Mouse (Mus musculus): ENCODE results near the gene Ankrd11.

The Ankrd11 gene

DNA sequence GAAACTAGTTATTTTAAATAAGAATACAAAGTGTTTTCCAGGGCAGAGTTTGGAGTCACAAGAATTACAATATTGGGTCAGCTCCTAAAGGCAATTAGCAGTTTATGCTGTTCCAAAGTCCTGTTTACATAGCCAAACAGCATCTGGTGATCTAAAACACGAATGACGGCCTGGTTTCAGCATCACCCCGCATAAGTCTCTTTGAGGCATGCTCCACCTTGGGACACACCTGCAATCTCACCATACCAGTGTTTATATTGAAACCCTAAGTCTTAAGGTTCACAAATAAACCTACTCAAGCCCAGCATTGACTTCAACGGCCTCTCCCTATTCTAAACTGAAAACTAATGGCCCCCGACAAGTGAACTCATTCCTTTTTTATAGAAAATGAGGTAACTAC lies 81.8 kb downstream of the Ankrd11 start:
- DNase-seq = no peak

- no peak for DNase-seq
Measured at GRCm38 (mm10) chr8:122955997-122956396, 86.1 kb downstream of the Ankrd11 start.

DNA sequence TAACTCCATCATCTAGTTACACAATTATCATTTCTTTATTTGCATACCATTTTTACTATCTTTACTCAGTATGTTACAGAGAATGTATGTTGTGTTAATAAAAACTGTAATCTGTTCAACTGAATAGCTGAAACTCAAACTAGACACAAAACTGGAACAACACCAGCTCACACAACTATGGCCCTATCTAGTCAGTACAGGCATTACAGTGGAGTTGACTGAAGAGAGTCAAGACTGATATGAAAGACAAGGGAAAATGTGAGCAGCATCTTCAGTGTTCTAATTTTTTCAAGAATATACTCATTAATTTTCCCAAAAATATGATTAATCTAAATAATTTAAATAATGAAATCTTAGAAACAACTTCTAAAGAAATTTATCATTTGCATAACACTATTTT lies 86.9 kb downstream of the Ankrd11 start:
- DNase-seq = no peak

DNA sequence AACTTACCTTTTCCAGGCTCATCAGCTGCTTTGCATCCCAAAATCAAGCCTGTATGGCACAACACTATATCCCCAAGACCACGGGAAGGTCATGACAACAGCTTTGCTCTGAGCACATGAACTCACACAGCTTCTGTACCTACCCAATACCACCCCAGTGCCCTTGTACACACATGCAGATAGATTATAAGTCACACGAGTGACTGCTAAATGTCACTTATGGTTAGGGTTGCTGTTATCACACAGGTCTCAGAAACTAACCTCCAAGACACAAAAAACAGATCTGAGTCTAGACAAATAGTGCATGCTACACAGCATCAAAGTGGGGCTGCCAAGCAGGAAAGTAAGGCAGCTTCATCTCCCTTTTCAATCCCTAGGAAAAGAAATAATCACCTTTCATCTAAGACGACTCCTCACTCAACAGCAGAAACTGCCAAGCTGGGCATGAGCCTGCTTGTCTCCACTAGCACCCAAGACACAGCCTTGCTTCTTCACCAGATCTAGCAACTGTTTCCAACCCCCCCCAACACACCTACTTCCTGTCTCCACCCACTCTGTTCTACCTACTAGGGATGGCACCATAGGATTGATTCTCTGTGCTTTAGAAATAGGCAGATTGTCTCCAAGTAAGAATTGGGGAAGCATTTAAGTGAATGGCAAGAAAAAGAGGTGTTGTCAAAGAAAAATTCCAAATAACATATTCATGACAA lies 87.8 kb downstream of the Ankrd11 start:
- DNase-seq = peak; percentile 57

GRCm38 (mm10) chr8:122953028-122953427 lies 89.0 kb downstream of the Ankrd11 start:
- peak; percentile 32 for DNase-seq

GRCm38 (mm10) chr8:122951456-122951855 lies 90.6 kb downstream of the Ankrd11 start:
- peak; percentile 63 for DNase-seq

- no peak for DNase-seq
Measured at GRCm38 (mm10) chr8:122949701-122950100, 92.4 kb downstream of the Ankrd11 start.

- DNase-seq = no peak
Measured at GRCm38 (mm10) chr8:122945775-122946174, 96.3 kb downstream of the Ankrd11 start.

- DNase-seq = peak; percentile 64
Measured at GRCm38 (mm10) chr8:122942803-122943713, 99.0 kb downstream of the Ankrd11 start.

- peak; percentile 60 for DNase-seq
Measured at GRCm38 (mm10) chr8:122938591-122938990, 103.5 kb downstream of the Ankrd11 start.

DNA sequence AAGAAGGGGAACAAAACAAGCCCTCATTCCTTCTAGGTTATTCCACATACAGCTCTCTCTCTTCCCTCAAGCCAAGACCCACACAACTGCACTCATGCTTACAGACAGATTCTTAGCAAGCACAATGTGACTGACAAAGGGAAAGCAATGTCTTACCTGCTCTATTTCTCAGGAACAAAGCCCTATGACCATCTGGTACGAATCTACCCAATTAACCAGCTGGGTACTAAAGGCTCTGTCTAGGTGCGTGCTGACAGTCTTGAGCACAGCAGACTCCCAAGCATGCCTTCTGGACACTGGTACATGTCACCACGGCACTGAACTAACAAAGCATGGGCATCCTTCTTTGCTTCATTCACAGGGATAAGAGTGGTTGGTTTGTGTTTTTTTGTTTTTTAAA lies 103.9 kb downstream of the Ankrd11 start:
- no peak for DNase-seq

DNA sequence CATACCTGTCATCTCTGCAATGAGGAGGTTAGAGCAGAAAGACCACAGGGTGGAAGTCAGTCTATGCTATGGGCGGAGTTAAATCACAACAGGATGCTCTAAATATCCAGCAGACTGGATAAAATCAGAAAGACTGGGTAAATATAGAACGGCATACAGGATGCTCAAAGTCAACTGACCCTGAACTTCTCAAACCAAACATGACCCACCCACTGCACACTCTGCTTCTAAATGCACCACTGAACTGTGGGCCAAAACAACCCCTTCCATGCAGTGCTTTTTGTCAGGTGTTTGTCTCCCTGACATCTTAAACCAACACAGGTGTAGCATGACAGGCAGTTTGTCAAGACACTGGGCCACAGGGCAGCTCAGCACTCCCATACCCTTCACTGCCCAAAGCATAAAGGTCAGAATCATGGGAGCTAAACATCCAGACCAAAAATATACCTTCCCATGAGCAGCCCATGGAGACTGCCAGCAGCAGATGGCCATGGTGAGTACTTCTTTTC lies 104.5 kb downstream of the Ankrd11 start:
- DNase-seq = no peak

GRCm38 (mm10) chr8:122935912-122936311 lies 106.2 kb downstream of the Ankrd11 start:
- DNase-seq = no peak

- DNase-seq = no peak
Measured at GRCm38 (mm10) chr8:122935118-122935517, 107.0 kb downstream of the Ankrd11 start.

GRCm38 (mm10) chr8:122933973-122934372 lies 108.1 kb downstream of the Ankrd11 start:
- no peak for DNase-seq

- no peak for DNase-seq
Measured at GRCm38 (mm10) chr8:122932561-122932959, 109.5 kb downstream of the Ankrd11 start.

- no peak for DNase-seq
Measured at GRCm38 (mm10) chr8:122931834-122932560, 110.1 kb downstream of the Ankrd11 start.

- DNase-seq = no peak
Measured at GRCm38 (mm10) chr8:122928631-122929224, 113.3 kb downstream of the Ankrd11 start.

DNA sequence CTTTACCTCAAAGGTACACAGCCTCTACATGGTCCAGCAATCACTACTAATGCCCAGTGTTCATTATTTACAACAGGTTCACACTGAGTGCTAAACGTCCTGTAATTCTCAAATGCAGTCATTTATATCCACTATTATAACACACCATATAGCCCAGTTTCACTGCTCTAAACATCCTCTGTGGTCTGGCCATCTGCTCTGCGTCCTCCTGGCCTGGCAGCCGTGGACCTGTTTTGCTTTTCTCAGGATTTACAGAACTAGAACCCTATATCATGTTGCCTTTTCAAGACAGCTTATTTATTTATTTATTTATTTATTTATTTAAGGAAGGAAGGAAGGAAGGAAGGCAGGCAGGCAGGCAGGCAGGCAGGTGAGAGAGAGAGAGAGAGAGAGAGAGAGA lies 114.2 kb downstream of the Ankrd11 start:
- DNase-seq = no peak

DNA sequence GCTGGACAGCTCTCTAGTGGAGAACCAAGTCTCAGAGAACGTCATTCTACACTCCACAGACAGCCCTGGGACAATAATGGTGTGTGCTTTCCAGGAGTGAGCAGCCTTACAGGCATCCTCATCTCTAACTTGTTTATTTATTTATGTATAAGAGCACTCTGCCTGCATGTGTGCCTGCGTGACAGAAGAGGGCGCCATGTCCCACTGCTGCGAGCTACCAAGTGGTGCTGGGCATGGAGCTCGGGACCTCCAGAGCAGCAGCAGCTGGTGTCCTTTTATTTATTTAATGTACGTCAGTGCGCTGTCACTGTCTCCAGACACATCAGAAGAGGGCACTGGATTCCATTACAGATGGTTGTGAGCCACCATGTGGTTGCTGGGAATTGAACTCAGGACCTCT lies 115.3 kb downstream of the Ankrd11 start:
- DNase-seq = peak; percentile 51

GRCm38 (mm10) chr8:122925939-122926722 lies 115.9 kb downstream of the Ankrd11 start:
- no peak for DNase-seq

- no peak for DNase-seq
Measured at GRCm38 (mm10) chr8:122924091-122924490, 118.0 kb downstream of the Ankrd11 start.

Measured in thymus, postnatal 14 days (tissue).